Mouse (Mus musculus) CH12.LX (cell line): ENCODE results near the gene Sesn2. TPM values are rescaled to one million over a fixed set of nuclear protein-coding genes. Genes with fewer than 3 reads are reported as not detected.

Experiments
- DNase-seq: peaks from one replicate; pipeline ENCODE4 v3.0.0-alpha.2; 2013; ENCODE audit errors: extremely low read depth
- H3K27ac ChIP-seq: 2 replicates; pipeline ENCODE4 v1.5.1; 2012; ENCODE audit warnings: low read depth, mild to moderate bottlenecking, control low read depth, moderate library complexity; ENCODE audit not compliant: insufficient read depth
- H3K27me3 ChIP-seq: replicated peaks from 2 replicates; pipeline ENCODE3; 2012; ENCODE audit warnings: inconsistent platforms
- H3K36me3 ChIP-seq, 2 experiments: replicated peaks in 1 of 2; 2 replicates each; pipeline versions ENCODE3 to v1.6.1; 2012; ENCODE audit warnings: inconsistent platforms in 1 of 2, low read length in 1 of 2, mild to moderate bottlenecking in 1 of 2, mixed read lengths in 1 of 2, moderate library complexity in 1 of 2; ENCODE audit not compliant: control insufficient read depth in 1 of 2, insufficient read depth in 1 of 2
- H3K4me1 ChIP-seq, 2 experiments: 2 replicates each; pipeline ENCODE4 v1.6.1; 2012; ENCODE audit warnings: inconsistent platforms in 1 of 2, moderate library complexity in 1 of 2; ENCODE audit not compliant: insufficient read depth in 2 of 2, control insufficient read depth in 1 of 2
- H3K4me2 ChIP-seq: 2 replicates; pipeline ENCODE4 v1.6.1; 2012; ENCODE audit warnings: low read depth, mild to moderate bottlenecking, control low read depth; ENCODE audit not compliant: poor library complexity, insufficient read depth, severe bottlenecking
- H3K4me3 ChIP-seq, 3 experiments: fragments of 150-350 bp in 1 of 3; sonication (generic) in 1 of 3; replicated peaks in 1 of 3; 2 replicates each; pipeline versions ENCODE3 to v1.5.1; 2011 to 2012; ENCODE audit warnings: low read depth in 2 of 3, low read length in 2 of 3, mild to moderate bottlenecking in 2 of 3, moderate library complexity in 2 of 3, control low read depth in 1 of 3, improper control_type of control experiment in 1 of 3, inconsistent platforms in 1 of 3, mixed read lengths in 1 of 3; ENCODE audit not compliant: poor library complexity in 1 of 3
- H3K79me2 ChIP-seq: replicated peaks from 2 replicates; pipeline ENCODE4 v1.6.1; 2012; ENCODE audit warnings: mild to moderate bottlenecking, moderate library complexity; ENCODE audit not compliant: control insufficient read depth, poor library complexity, insufficient read depth, severe bottlenecking; ENCODE audit errors: extremely low read depth
- H3K9ac ChIP-seq: 2 replicates; pipeline ENCODE4 v1.6.1; 2012; ENCODE audit warnings: low read depth, mild to moderate bottlenecking, control low read depth, moderate library complexity; ENCODE audit not compliant: insufficient read depth
- H3K9me3 ChIP-seq: replicated peaks from 2 replicates; pipeline ENCODE3; 2012; ENCODE audit warnings: low read length, inconsistent platforms, mixed read lengths
- CHD1 ChIP-seq: IDR thresholded peaks from 2 replicates; pipeline ENCODE4 v1.6.1; 2012; ENCODE audit warnings: low read depth, low read length, improper control_type of control experiment, inconsistent platforms
- CHD2 ChIP-seq: IDR thresholded peaks from 2 replicates; pipeline ENCODE4 v1.6.1; 2011; ENCODE audit warnings: low read length, improper control_type of control experiment
- CTCF ChIP-seq, 2 experiments: IDR thresholded peaks in 1 of 2; conservative IDR thresholded peaks in 1 of 2; 2 replicates each; pipeline ENCODE4 v1.5.1; 2011 to 2012; ENCODE audit warnings: low read depth in 2 of 2, low read length in 2 of 2, improper control_type of control experiment in 1 of 2, inconsistent platforms in 1 of 2, mild to moderate bottlenecking in 1 of 2, moderate library complexity in 1 of 2
- E2F4 ChIP-seq: IDR thresholded peaks from 2 replicates; pipeline ENCODE4 v1.6.1; 2011; ENCODE audit warnings: low read depth, low read length, improper control_type of control experiment; ENCODE audit not compliant: insufficient replicate concordance
- ELF1 ChIP-seq: IDR thresholded peaks from 2 replicates; pipeline ENCODE4 v1.6.1; 2014; ENCODE audit warnings: low read depth, mild to moderate bottlenecking, inconsistent platforms, low read length, improper control_type of control experiment
- ETS1 ChIP-seq: conservative IDR thresholded peaks from 2 replicates; pipeline ENCODE4 v1.6.1; 2012; ENCODE audit warnings: low read depth, mild to moderate bottlenecking, inconsistent platforms, low read length, improper control_type of control experiment, moderate library complexity
- HCFC1 ChIP-seq: IDR thresholded peaks from 2 replicates; pipeline ENCODE4 v1.6.1; 2012; ENCODE audit warnings: low read depth, mild to moderate bottlenecking, inconsistent platforms, low read length, improper control_type of control experiment
- IRF4 ChIP-seq: IDR thresholded peaks from 2 replicates; pipeline ENCODE4 v1.6.1; 2014; ENCODE audit warnings: low read depth, mild to moderate bottlenecking, inconsistent platforms, low read length, improper control_type of control experiment
- MAFK ChIP-seq: IDR thresholded peaks from 2 replicates; pipeline ENCODE4 v1.6.1; 2011; ENCODE audit warnings: low read length, improper control_type of control experiment; ENCODE audit not compliant: insufficient replicate concordance
- MAX ChIP-seq: IDR thresholded peaks from 2 replicates; pipeline ENCODE4 v1.6.1; 2011; ENCODE audit warnings: low read length, improper control_type of control experiment
- MAZ ChIP-seq: IDR thresholded peaks from 2 replicates; pipeline ENCODE4 v1.6.1; 2012; ENCODE audit warnings: low read depth, mild to moderate bottlenecking, inconsistent platforms, low read length, improper control_type of control experiment, moderate library complexity
- MEF2A ChIP-seq: IDR thresholded peaks from 2 replicates; pipeline ENCODE4 v1.6.1; 2014; ENCODE audit warnings: low read depth, mild to moderate bottlenecking, inconsistent platforms, low read length, improper control_type of control experiment, borderline replicate concordance
- MXI1 ChIP-seq: IDR thresholded peaks from 2 replicates; pipeline ENCODE4 v1.6.1; 2011; ENCODE audit warnings: mild to moderate bottlenecking, low read depth, low read length, improper control_type of control experiment
- MYC ChIP-seq: IDR thresholded peaks from 2 replicates; pipeline ENCODE4 v1.6.1; 2011; ENCODE audit warnings: low read depth, mild to moderate bottlenecking, improper control_type of control experiment, low read length
- PAX5 ChIP-seq: IDR thresholded peaks from 2 replicates; pipeline ENCODE4 v1.6.1; 2012; ENCODE audit warnings: low read length, inconsistent platforms, mixed read lengths
- POLR2A ChIP-seq: IDR thresholded peaks from 2 replicates; pipeline ENCODE4 v1.6.1; 2011; ENCODE audit warnings: low read depth, mild to moderate bottlenecking, improper control_type of control experiment, low read length
- RAD21 ChIP-seq: IDR thresholded peaks from 2 replicates; pipeline ENCODE4 v1.6.1; 2011; ENCODE audit warnings: low read depth, mild to moderate bottlenecking, low read length, improper control_type of control experiment, moderate library complexity
- RCOR1 ChIP-seq: conservative IDR thresholded peaks from 2 replicates; pipeline ENCODE4 v1.6.1; 2012; ENCODE audit warnings: low read depth, mild to moderate bottlenecking, inconsistent platforms, low read length, improper control_type of control experiment
- SIN3A ChIP-seq: IDR thresholded peaks from 2 replicates; pipeline ENCODE4 v1.6.1; 2012; ENCODE audit warnings: low read length, improper control_type of control experiment, inconsistent platforms
- SMC3 ChIP-seq: IDR thresholded peaks from 2 replicates; pipeline ENCODE4 v1.6.1; 2011; ENCODE audit warnings: low read depth, low read length, improper control_type of control experiment
- UBTF ChIP-seq: IDR thresholded peaks from 2 replicates; pipeline ENCODE4 v1.6.1; 2012; ENCODE audit warnings: low read depth, mild to moderate bottlenecking, inconsistent platforms, low read length, improper control_type of control experiment, moderate library complexity
- USF2 ChIP-seq: conservative IDR thresholded peaks from 2 replicates; pipeline ENCODE4 v1.6.1; 2011; ENCODE audit warnings: low read depth, low read length, improper control_type of control experiment
- ZC3H11A ChIP-seq: IDR thresholded peaks from 2 replicates; pipeline ENCODE4 v1.6.1; 2012; ENCODE audit warnings: low read depth, mild to moderate bottlenecking, inconsistent platforms, low read length, improper control_type of control experiment
- ZMIZ1 ChIP-seq: IDR thresholded peaks from 2 replicates; pipeline ENCODE4 v1.6.1; 2012; ENCODE audit warnings: low read depth, mild to moderate bottlenecking, inconsistent platforms, low read length, improper control_type of control experiment
- dilution Hi-C: fragments of 300-500 bp; cut with MboI; formaldehyde crosslinking; loops from 2 replicates; pipeline ENCODE4 v1.14.3; 2020; ENCODE audit warnings: low sequenced_read_pairs; ENCODE audit not compliant: extremely low pct_unique_long_range_greater_than_20kb, extremely low pct_ligation_motif_present
- in situ Hi-C: fragments of 300-500 bp; cut with MboI; formaldehyde crosslinking; loops from 3 replicates; pipeline ENCODE4 v1.14.3; 2019; ENCODE audit warnings: low sequenced_read_pairs, low pct_ligation_motif_present, low pct_unique_long_range_greater_than_20kb, mixed read lengths
- polyA plus RNA-seq: library from polyadenylated mRNA; unstranded; fragments of >175 nt; gene quantifications from 2 replicates; pipeline ENCODE4 v1.2.1, GENCODE M21; 2012; ENCODE audit warnings: low read depth; ENCODE audit not compliant: insufficient read length
- total RNA-seq, 2 experiments: library from RNA; depleted of rRNA; stranded (reverse); fragments of 300-350 nt in 1 of 2; fragments of >200 nt in 1 of 2; gene quantifications; 2 replicates each; pipeline ENCODE4 v1.2.3; 2012 to 2014

Sesn2 gene
- total and polyA plus RNA-seq, 3 experiments, result 35.6 to 68.1 (median 40.1) TPM

DNA sequence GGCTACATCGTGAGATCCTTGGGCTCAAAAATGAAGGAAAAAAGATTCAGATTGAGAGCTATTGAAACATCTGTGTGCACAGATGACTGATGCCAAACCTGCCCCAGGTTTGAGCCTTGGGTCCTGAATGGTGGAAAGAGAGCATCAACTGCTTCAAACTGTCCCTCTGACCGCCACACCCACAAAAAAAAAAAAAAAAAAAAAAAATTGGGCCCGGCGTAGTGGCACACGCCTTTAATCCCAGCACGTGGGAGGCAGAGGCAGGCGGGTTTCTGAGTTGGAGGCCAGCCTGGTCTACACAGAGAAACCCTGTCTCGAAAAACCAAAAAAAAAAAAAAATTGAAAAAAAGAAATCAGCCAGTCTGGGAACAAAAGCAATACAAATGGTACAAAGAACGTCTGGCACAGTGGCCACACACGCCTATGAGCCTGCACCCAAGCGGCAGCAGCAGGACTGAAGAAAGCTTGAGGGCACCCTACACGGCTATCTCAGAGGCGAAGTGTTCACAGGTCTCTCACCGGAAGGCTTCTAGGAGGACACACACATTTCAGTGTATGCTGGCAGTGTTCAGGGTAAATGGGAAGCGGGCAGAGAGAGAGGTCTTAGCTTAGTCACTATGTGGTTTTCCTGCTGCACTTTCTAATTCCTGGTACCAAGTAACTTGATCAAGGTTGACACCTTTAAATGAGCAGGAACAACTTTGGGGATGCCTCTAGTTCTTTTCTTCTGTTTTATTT, 19.9 kb downstream of the Sesn2 start (continued):
- no peak for TF ChIP-seq E2F4
- 0 out of 2 replicates have a peak, but pooled peaks have one; percentile 2 for TF ChIP-seq POLR2A
- TF ChIP-seq SIN3A, result no peak
- no peak for TF ChIP-seq SMC3
- no peak for TF ChIP-seq CHD2
- no peak for TF ChIP-seq USF2
- TF ChIP-seq, all 38 proteins: peak for 3

DNA sequence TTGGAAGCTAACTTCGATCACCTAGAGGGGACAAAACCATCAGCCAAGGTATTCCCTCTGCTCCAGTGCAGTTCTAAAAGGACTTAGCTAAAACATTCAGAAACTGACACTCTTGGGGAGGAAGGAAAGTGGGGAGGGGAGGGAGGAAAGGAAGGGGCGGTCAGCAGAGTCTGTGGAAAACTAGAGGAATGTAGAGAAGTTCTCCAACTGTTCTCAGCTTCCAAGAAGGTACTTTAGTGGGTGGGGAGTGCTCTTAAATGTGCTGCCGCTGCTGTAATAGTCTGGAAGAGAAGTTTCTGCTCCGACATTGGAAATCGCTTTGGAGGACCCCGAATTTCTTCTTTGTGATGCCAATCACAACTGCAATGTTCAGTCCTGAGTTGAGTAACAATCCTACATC, 21.3 kb downstream of the Sesn2 start:
- dilution Hi-C loops (no loop called here), in situ Hi-C loops (no loop called here)
- H3K9me3 ChIP-seq, result no peaks in the 10 kb centered on the region
- no peak for DNase-seq
- peaks cover 0 to 5% of the 10 kb centered on the region in 2 experiments; a peak in 1 of 4 replicates for H3K4me1 ChIP-seq
- no peaks in the 10 kb centered on the region for H3K27me3 ChIP-seq
- H3K4me3 ChIP-seq, result no peak overlapping the region
- H3K36me3 ChIP-seq, result peaks cover 26 to 33% of the 10 kb centered on the region in 2 experiments
- no peak overlapping the region for H3K9ac ChIP-seq
- H3K4me2 ChIP-seq, result no peak overlapping the region
- no peaks in the 10 kb centered on the region for H3K79me2 ChIP-seq
- no peak overlapping the region for H3K27ac ChIP-seq
- no peak for TF ChIP-seq SMC3
- no peak for TF ChIP-seq ETS1
- no peak for TF ChIP-seq ZMIZ1
- TF ChIP-seq MAZ, result no peak
- no peak for TF ChIP-seq MAFK

DNA sequence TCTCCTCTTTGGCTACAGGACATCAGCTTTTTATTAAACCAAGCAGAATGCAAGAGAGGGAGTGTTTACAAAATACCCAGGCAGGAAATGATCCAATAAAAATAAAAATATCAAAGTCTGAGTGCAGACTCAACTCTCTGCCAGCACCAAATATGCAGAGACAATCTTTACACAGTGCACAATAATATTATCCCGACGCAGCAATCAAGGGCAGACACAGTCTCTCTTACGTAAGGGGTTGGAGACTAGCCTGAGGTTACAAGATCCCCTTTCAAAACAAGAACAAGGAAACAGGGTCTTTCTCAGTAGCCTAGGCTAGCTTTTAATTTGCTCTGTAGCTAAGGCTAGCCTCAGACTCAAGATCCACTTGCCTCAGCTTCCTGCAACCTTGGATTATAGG, 21.8 kb downstream of the Sesn2 start:
- DNase-seq, result no peak
- peaks cover 22 to 29% of the 10 kb centered on the region in 2 experiments for H3K36me3 ChIP-seq
- H3K9me3 ChIP-seq, result no peaks in the 10 kb centered on the region
- peaks cover 0 to 5% of the 10 kb centered on the region in 2 experiments; a peak in 1 of 4 replicates for H3K4me1 ChIP-seq
- H3K79me2 ChIP-seq, result no peaks in the 10 kb centered on the region
- H3K27me3 ChIP-seq, result no peaks in the 10 kb centered on the region
- dilution Hi-C loops, result no loop called here
- H3K9ac ChIP-seq, result no peak overlapping the region
- TF ChIP-seq IRF4, result no peak
- TF ChIP-seq MAZ, result no peak
- no peak for TF ChIP-seq UBTF
- no peak for TF ChIP-seq HCFC1
- TF ChIP-seq SMC3, result no peak
- TF ChIP-seq MEF2A, result no peak
- no peak for TF ChIP-seq RAD21
- TF ChIP-seq POLR2A, result no peak
- no peak for TF ChIP-seq ELF1
- TF ChIP-seq CTCF (conservative IDR thresholded peaks at IDR 0.05 in 1 of 2, IDR thresholded peaks at IDR 0.05 in 1 of 2; ENCODE audit: low read depth in 2 of 2, low read length in 2 of 2), result no peak
- TF ChIP-seq MXI1, result no peak
- no peak for TF ChIP-seq RCOR1
- TF ChIP-seq MAX, result no peak
- no peak for TF ChIP-seq ZMIZ1
- TF ChIP-seq ZC3H11A, result no peak
- no peak for TF ChIP-seq MYC
- no peak for TF ChIP-seq CHD1
- no peak for TF ChIP-seq MAFK
- TF ChIP-seq PAX5, result no peak
- TF ChIP-seq, all 38 proteins: peak for 0
- Histone ChIP-seq H3K4me3 (no peak overlapping the region), H3K4me2 (no peak overlapping the region), H3K27ac (no peak overlapping the region)
- in situ Hi-C loops, result no loop called here
